Mouse (Mus musculus) lung, postnatal 14 days (tissue): ENCODE measurements around the gene Sec61a2.

Experiments used
- DNase-seq: peaks from one replicate; pipeline ENCODE4 v3.0.0; 2021

The Sec61a2 gene

GRCm38 (mm10) chr2:5894843-5895570 is at the start of gene Sec61a2:
Gene Sec61a2 (minus strand): TSS chr2:5895432.
- DNase-seq: peak; percentile 100

- DNase-seq: no peak
Observed at GRCm38 (mm10) chr2:5943071-5943470, 47.8 kb upstream of the Sec61a2 start.

- DNase-seq: peak; percentile 56
Observed at GRCm38 (mm10) chr2:5942416-5943032, 47.3 kb upstream of the Sec61a2 start, which contains the start of gene Dhtkd1. Gene Dhtkd1 (minus strand): TSS chr2:5942792.

- no peak for DNase-seq
Observed at GRCm38 (mm10) chr2:5941861-5942415, 46.7 kb upstream of the Sec61a2 start.

- DNase-seq: no peak
Observed at GRCm38 (mm10) chr2:5940936-5941335, 45.7 kb upstream of the Sec61a2 start.

- no peak for DNase-seq
Observed at GRCm38 (mm10) chr2:5939911-5940310, 44.7 kb upstream of the Sec61a2 start.

GRCm38 (mm10) chr2:5939319-5939718 is 44.1 kb upstream of the Sec61a2 start:
- DNase-seq: no peak

GRCm38 (mm10) chr2:5936550-5936949 is 41.3 kb upstream of the Sec61a2 start:
- DNase-seq: no peak

- no peak for DNase-seq
Observed at GRCm38 (mm10) chr2:5936068-5936467, 40.8 kb upstream of the Sec61a2 start.

- no peak for DNase-seq
Observed at GRCm38 (mm10) chr2:5934936-5935335, 39.7 kb upstream of the Sec61a2 start.

GRCm38 (mm10) chr2:5931938-5932337 is 36.7 kb upstream of the Sec61a2 start:
- no peak for DNase-seq

- no peak for DNase-seq
Observed at GRCm38 (mm10) chr2:5930291-5931054, 35.2 kb upstream of the Sec61a2 start.

- no peak for DNase-seq
Observed at GRCm38 (mm10) chr2:5929793-5930192, 34.6 kb upstream of the Sec61a2 start.

- no peak for DNase-seq
Observed at GRCm38 (mm10) chr2:5927481-5927880, 32.2 kb upstream of the Sec61a2 start.

- no peak for DNase-seq
Observed at GRCm38 (mm10) chr2:5923786-5924185, 28.6 kb upstream of the Sec61a2 start.

- no peak for DNase-seq
Observed at GRCm38 (mm10) chr2:5922823-5923222, 27.6 kb upstream of the Sec61a2 start.

GRCm38 (mm10) chr2:5911282-5911965 is 16.2 kb upstream of the Sec61a2 start:
- DNase-seq: no peak

GRCm38 (mm10) chr2:5906625-5907024 is 11.4 kb upstream of the Sec61a2 start:
- peak; percentile 52 for DNase-seq

- DNase-seq: peak; percentile 14
Observed at GRCm38 (mm10) chr2:5906092-5906491, 10.9 kb upstream of the Sec61a2 start.

- peak; percentile 42 for DNase-seq
Observed at GRCm38 (mm10) chr2:5900145-5900544, 4.9 kb upstream of the Sec61a2 start.

GRCm38 (mm10) chr2:5894296-5894695 is 936 bp downstream of the Sec61a2 start:
- DNase-seq: no peak

GRCm38 (mm10) chr2:5889412-5889811 is 5.8 kb downstream of the Sec61a2 start:
- no peak for DNase-seq

GRCm38 (mm10) chr2:5888865-5889264 is 6.4 kb downstream of the Sec61a2 start:
- no peak for DNase-seq
